Mouse (Mus musculus) erythroblast, embryonic 14.5 days (primary cell): ENCODE results near the gene Akt3.

ENCODE experiments used
- GATA1 ChIP-seq: IDR thresholded peaks from 2 replicates; pipeline ENCODE4 v1.6.1; 2012; ENCODE audit warnings: low read length, inconsistent platforms, mixed read lengths
- TAL1 ChIP-seq: IDR thresholded peaks from 3 replicates; pipeline ENCODE4 v1.6.1; 2012; ENCODE audit warnings: low read length, inconsistent platforms, mixed read lengths

GRCm38 (mm10) chr1:177008777-177009176, 249.2 kb downstream of the Akt3 start:
- TF ChIP-seq GATA1 (no peak), TAL1 (no peak)
